Mouse (Mus musculus): ENCODE results near the gene Foxb2.
"Not testable (repeated sequence)": the region's sequence is repeated elsewhere in the genome, so short reads cannot be mapped to it uniquely, and the experiment has no call there.

Gene Foxb2

DNA sequence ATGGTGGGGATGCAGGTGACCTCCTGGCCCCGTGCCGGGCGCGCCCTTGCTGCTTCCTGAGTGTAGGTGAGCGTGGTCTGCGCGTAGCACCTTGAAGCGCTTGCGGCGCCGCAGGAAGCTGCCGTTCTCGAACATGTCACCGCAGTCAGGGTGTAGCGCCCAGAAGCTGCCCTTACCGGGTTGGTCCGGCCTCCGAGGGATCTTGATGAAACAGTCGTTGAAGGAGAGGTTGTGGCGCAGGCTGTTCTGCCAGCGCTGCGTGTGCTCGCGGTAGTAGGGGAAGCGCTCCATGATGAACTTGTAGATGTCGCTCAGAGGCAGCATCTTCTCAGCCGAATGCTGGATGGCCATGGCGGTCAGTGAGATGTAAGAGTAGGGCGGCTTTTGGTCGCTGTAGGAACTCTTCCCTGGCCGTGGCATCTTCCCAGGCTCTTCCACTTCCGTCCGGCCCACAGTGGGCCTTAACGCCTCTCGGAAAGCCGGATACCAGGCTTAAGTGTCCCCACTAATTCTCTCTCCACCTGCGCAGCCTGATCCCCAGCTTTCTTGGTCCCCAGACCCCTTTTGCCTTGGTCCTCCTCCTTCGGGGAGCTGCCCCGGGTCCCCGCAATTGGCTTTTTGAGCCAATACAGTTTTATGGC lies at the start of gene Foxb2:
Gene Foxb2 (minus strand): TSS at position 585 of the 641 bp plus-strand sequence.
- in situ Hi-C loops (cut with MboI, MseI), result no loop called here

DNA sequence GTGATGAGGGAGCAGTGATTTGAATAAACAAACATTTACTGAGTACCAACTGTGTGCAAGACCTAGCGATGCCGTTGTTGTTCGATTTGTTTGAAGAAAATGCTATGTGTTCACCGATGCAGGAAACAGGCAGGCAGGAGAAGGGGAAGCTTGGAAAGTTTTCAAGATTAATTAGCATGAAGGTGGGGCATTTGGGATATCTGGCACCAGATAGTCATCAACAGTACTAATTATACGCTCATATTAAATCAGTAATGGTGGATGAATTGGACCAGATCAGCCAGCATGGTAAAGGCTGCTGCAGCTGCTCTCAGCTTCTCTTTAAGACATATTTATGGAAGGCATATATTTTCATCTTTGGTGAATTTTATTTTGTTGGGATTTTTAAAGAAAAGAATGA lies 37.9 kb upstream of the Foxb2 start:
- in situ Hi-C loops (cut with MboI, MseI), result no loop called here

DNA sequence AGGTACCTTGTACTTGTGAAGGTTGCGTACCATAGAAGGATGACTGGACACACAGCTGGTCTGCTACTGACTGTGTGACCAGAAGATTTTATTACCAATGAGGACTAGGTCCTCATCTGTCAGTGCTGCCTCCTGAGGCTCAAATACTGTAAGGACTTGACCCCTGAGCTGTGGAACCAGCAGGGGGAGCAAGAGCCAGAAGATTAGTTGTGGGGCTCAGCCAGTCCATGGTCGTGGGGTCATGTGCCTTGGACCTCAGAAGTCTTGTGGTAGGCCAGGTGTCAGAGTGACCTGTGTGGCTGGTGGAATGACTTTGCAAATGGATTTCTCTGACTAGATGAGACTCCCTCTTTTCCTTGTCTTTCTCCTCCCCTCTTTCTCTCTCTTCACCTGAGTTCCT lies 29.5 kb upstream of the Foxb2 start:
- in situ Hi-C loops (cut with MboI, MseI), result loop anchor here (5.0 kb wide), 1 partner anchor 129 kb away; no protein-coding TSS in a partner anchor

DNA sequence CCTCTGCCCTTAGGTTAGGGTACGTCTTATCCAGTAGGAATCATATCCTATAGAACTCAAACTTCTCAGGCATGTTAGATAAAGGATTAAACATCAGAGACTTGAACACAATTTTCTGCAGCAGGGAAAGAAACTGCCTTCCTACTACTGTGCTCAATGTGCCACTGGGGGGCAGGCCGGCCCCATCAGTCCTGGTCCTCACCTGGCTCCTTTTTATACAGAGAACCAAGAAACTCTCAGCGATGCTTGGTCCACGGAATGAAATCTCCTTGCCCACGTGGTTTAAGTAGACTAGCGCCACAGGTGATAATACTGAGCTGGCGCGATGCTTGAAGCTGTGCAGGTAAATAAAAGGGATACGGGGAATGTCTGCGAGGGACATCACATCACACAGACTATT lies 26.1 kb upstream of the Foxb2 start:
- in situ Hi-C loops (cut with MboI, MseI), result loop anchor here (5.0 to 25.0 kb wide), 2 partner anchors 133 to 363 kb away; no protein-coding TSS in a partner anchor

DNA sequence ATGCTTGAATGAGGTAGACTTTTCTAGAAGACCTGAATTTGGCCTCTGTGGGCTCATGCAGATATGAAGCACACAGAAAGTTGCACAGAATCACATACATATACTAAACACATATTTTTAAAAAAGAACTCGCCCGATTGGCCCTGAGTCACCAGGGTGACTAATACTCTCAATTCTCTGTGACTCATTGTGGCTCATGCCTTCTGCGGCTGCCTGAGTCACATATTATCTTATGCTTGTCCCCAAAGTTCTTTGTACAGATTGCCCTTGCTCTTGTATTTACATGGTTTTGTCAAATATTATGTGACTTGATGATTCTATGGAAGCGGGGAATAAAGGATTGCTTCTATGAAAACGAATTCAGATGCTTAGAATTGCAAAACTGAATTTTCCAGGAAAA lies 25.0 kb upstream of the Foxb2 start:
- in situ Hi-C loops (cut with MboI, MseI), result loop anchor here (25.0 kb wide), 1 partner anchor 364 kb away; no protein-coding TSS in a partner anchor

DNA sequence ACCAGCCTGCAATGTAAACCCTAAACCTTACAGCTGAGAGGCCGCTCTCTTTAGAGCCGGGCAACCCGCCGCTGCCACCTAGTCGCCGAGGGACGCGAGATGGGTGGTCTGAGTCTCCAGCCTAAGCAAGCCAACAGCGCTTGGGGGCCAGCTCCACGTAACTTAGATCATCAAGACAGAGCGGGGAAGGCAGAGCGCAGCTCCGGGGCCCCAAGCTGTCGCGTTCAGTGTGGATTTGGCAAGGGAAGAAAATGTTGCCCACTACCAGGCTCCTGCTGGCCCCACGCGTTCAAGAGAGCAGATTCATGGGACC lies 2.8 kb upstream of the Foxb2 start:
- in situ Hi-C loops (cut with MboI, MseI), result loop anchor here (5.0 to 25.0 kb wide), 2 partner anchors 106 to 386 kb away; no protein-coding TSS in a partner anchor

DNA sequence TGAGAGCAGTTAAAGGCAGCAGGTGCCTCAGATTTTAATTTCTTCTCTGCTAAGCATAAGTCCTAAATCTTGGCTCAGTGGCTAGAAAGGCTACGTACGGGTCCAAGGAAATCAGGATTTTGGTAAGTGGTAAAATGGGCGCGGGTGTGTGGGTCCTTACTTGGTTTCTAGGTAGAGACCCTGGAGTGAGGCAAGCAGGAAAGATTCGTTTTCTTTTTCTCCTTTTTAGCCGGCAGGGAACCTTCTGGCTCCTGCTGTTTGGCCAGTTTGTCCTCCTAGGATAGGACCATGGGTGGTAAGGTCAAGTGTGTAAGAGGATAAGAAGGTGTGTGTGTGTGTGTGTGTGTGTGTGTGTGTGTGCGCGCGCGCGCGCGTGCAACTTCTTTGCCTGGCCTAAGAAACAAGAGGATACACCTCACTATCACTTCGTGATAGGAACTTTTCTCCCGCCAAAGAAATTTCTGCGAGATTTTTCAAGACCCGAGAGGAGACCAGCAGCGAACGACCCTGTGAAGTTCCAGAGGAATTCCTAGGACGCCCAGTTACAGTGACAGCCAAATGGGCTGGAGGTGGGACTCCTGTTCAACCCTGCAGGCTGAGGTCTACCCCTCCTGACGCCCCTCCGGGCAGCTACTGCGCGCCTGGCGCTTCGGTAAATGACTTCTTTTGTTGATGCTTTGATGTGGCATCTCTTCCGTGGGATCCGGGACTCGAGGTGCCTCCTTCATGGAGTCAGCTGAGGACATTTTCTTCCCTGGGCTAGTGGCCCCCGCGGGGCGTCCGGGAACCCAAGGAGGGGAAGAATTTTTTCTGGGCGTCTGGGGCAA lies 2.2 kb upstream of the Foxb2 start:
- in situ Hi-C loops (cut with MboI, MseI), result loop anchor here (5.0 to 25.0 kb wide), 2 partner anchors 106 to 386 kb away; no protein-coding TSS in a partner anchor

DNA sequence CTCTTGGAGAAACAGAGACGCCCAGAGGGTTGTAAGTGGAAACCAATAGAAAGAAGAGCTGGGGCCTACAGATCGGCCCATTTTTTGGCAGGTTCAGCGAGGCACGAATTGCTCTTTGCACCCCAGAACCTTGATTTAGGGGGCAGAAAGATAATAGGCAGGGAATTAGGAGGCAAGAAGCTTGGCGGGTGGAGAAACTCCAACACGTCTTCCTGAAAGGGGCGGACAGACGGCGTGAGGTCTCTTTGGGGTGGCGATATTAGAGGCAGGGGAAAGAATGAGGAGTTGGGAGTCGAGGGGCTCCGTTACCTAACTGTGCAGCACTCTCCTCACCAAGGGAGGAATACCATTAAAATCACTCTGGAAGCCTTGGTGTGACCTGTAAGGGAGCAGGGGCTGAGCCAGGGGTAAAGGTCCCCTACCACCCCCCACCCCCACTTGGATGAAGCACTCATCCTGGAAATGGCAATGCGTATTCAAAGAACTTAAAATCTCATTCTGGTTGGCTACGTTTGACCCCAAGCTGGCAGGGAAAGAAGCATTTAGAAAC lies 1.5 kb upstream of the Foxb2 start:
- in situ Hi-C loops (cut with MboI, MseI), result loop anchor here (5.0 to 25.0 kb wide), 2 partner anchors 107 to 387 kb away; no protein-coding TSS in a partner anchor

DNA sequence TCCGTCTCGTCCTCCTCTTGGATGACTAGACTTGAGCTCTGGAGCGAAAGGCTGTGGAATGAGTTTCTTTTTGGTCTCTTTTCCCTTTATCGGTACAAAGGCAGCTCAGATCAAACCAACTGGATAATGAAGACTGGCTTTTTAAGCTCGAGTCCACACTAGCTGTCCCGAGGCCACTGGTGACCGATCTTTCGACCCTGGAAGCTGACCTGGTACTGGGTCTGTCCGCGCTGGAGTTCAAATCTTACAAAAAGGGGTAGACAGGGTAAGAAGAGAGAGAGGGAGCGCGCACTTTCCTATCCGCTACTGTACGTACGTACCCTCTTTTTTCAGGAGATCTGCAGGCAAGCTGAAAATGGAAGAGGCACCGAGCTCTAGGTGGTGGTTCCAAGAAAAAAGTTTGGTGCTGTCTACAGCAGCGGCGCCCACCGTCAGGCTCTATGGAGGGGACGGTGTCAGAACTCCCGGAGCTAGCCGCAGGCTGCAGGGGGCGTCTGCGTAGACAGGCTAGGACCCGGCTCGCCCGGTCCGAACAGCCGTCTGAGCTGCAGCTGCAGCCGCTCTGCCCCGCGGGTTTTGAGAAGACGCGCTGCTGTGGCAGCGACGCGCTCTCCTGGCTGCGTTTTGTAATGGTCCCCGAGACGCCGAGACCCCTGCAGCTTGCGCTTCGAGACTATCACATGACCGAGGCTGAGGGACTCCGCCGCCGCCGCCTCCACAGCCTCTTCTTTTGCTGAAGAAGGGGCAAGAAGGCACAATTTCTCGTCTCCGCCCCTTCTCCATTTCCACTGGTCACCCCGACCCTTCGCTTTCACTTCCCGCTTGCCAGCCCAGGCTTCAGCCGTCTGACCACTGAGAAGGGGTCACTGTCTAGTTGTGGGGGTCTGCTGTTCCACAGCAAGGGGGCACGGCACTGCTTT lies 597 bp upstream of the Foxb2 start:
- in situ Hi-C loops (cut with MboI, MseI), result no loop called here

DNA sequence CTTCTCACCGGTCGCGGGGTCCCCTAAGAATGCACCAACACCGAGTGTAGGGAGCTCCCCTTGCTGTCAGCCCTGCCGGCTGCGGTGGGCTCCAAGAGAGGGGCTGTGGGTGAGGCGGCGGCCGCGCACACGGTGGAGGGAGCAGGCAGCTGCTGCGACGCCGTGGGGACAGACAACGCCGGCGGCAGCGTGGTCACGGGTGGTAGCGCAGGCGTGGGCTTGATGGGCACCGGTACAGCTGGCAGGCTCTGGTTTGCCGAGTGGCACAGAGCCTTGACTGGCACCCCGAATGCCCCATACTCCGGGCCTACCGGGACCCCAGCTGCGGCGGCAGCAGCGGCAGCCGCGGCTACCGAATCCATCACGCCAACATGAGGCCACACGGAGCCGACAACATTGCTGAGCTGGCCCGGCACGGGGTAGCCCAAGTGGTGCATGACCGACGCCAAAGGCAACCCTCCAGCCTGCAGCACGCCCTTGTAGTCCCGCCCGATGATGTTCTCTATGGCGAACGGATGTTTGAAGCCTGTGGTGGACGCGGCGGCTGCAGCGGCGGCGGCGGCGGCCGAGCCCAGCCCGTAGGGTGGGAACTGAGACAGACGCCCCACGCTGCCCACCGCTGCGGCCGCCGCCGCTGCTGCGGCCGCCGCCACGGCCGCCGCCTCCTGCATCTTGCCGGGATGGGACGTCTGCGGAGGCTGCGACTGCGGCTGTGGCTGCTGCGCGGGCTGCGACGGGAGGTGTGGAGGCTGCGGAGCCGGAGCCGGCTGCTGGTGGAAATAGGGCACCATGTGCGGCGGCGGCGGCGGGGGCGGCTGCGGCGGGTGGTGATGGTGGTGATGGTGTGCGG lies 1.0 kb downstream of the Foxb2 start:
- in situ Hi-C loops (cut with MboI, MseI), result no loop called here

DNA sequence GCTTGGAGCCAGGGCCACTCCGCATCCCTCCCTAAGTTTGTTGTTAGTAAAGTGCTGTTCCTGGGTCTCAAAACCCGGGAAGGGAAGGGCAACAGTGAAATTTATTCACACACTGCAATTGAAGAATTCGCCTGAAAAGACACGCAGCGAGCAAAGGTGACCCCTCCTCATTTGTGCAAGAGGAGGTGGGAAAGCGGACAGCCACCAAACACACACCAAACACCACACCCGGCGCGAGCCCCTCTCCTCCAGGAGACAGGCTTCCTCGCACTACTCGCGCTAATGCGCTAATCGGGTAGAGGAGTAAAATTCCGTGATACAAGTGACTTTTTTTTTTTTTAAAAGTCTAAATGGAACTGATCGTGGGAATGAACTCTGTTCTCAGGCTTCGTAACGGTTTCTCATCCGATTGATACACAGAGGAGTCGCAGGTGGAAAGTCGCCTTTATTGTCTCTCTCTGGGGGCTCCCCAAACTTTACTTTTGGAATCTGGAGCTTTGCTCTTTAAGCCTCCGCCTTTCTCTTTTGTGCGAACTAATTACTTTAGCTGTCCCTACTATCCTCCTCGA lies 2.3 kb downstream of the Foxb2 start:
- in situ Hi-C loops (cut with MboI, MseI), result no loop called here

DNA sequence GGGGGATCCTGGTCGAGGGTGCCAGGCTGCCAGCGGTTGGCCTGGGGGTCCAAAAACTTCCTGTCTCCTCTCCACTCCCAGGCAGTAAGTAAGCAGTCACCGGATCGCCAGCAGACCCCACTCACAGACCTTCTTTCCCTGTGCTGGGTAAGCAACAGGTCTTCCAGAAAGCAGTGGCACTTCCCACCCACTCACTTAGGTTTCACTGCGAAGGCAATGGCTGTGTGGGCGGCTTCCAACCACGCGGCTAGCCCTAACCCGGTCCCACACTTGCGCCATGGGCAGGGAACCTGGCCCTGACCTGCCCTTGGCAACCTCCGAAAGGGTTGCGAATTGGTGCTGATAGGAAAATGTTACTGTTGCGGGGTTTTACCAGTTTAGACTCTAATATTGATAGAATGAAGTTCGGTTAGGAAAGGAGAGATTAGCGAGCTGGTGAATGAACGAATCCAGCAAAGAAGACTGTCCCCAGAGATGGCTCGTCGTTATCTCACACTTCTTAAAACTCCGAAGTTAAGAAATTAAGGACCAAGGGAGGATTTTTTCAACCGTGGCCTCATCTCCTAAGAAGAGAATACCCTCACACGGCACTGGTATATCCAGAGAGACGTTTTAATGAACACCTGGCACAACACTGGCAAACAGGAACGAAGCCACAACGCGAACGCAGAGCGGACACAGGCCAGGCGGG lies 3.0 kb downstream of the Foxb2 start:
- in situ Hi-C loops (cut with MboI, MseI), result no loop called here

DNA sequence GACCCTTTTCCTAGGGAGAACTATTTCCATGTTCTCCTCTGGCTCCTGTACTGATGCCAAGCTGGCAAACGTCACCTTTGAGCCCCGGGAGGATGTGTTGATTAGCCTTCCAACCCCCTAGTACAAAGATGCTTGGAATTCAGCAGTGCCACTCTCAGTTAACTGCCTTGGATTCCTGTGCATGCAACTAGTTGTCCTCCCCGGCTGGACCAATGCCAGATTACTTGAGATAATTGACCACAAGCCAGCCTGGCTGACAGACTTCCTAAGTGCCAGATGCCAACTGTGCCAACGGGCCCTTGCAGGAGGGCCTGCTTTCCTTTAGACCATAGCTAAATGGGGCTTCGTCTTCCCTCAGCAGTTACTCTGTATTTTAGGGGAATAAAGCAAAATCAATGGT lies 5.1 kb downstream of the Foxb2 start:
- in situ Hi-C loops (cut with MboI, MseI), result loop anchor here (10.0 kb wide), 1 partner anchor 64 kb away; no protein-coding TSS in a partner anchor

DNA sequence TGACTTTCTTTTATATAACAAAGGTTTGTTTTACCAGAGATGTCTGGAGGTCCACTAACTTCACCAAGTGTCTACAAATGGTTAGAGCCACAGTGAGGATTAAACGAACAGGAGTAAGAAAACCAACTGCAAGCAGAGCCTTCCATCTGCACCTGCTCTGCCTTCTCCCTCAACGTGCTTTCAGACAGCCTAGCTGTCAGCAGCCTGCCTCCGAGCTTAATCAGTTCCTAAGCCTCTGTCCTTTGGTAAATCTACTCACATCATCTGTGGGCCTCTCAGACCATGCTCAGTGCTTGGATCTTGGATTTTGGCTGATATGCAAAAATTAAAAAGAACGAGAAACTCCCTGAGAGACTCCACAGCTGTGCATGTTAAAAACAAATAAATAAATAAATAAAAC lies 15.0 kb downstream of the Foxb2 start:
- in situ Hi-C loops (cut with MboI, MseI), result no loop called here

DNA sequence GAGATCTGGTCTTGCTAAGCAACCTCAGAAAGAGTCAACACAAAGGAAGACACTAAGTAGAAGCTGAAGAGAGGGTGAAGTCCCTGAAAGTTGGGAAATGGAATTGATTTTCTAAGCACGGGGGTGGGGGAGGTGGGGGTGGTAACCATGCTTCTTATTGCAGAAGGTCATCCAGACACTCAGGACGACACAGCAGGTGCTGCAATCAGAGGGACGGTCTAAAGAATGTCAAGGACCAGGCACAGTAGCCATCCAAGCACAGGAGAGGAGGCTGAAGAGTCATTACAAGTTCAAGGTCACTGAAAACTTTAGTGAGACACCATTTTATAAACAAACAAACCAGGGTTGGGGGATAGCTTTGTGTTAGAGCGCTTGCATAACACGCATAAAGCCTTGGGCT lies 16.9 kb downstream of the Foxb2 start:
- in situ Hi-C loops (cut with MboI, MseI), result no loop called here

DNA sequence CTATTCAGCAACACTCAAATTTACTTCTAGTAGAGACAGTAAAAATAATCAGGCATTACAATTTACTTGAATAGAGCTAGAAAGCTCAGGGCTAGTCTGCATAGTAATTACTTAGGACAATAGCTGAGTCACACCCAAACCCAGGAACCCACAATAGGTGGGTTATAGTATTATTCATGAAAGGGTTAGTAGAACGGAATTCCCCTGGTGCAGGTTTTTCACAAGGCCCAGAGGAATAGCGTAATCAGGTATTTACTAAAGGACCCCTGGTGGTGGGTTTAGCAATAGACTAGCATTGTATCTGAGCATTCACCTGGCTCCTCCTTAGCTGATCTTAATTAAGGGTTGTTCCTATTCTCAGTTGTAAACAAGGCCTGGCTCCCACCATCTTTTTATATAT lies 29.5 kb downstream of the Foxb2 start:
- in situ Hi-C loops (cut with MboI, MseI), result not testable (repeated sequence)

DNA sequence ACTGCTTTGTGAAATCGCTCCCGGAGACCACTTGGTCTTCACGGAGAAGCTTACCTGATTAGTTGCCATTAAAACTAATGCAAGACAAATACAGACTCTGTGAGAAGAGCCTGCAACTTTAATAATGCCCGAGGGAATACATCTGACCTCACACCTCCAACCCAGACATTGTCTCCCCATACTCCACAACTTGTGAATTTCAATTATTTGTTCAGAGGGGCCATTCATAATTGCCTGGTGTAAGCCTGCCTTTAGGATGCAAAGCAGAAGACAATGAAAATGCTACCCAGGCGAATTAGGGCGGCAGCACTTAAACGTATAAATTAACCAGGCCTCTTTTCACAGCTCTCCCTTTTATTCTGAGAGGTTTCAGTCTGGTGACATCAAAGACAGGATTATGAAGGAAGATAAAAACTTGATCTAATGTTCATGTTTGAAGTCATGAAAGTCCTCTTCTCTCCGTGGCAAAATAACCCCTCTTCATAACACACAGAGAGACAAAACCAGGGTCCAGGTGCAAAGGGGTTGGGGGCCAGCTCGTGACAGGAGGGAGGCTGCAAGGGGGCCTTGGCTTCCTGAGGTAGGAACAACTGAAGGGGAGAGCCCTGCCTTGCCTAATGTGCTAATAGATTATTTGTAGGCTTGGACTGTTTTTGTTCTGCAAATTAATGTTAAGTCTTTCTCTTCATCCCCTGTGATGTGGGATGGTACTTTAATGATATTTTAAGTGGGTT lies 31.9 kb downstream of the Foxb2 start:
- in situ Hi-C loops (cut with MboI, MseI), result no loop called here

DNA sequence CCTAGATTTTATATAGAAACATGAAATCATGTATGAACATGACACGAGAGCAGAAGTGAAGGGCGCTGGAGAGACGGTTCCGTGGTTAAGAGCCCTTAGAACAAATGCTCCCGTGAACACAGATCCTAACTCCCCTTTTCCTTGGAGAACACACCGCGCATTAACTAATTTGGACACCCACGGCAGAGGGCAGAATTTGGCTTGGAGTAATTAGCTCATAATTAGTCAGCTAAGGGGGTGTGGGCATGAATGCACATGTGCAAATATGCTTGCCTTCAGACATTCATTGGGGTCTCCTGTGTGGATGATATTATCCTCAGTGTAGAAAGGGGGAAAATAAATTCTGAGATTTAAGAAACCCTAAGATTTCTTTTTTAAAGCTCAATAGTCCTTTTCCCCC lies 32.6 kb downstream of the Foxb2 start:
- in situ Hi-C loops (cut with MboI, MseI), result no loop called here

DNA sequence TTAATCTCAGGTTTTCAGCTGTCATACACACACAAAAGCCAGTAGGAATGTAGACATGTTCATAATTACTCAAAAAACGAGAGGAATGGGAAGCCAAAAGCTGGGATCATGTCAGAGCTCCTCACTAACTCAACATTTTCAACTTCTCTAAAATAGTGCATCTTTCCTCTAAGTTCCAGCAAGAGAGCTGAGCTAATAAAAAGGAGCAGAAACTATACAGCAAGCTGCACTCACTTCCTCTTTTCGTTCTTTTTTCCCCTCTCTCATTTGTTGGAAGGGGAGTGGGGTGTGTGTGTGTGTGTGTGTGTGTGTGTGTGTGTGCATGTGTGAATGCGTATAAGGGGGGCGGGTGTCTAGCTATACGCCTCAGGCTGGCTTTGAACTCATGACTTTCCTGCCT lies 45.9 kb downstream of the Foxb2 start:
- in situ Hi-C loops (cut with MboI, MseI), result no loop called here

Measured in T-helper 2 cell (primary cell).